Mouse (Mus musculus): ENCODE results near the gene Dhrs3.

Dhrs3 gene

GRCm38 (mm10) chr4:144892133-144892936 is at the start of gene Dhrs3:
Gene Dhrs3 (plus strand): TSS chr4:144892827.
- DNase-seq (ENCODE audit: low spot score) = peak; percentile 83

- no peak for DNase-seq (ENCODE audit: low spot score)
Observed at GRCm38 (mm10) chr4:144861756-144862505, 30.7 kb upstream of the Dhrs3 start.

DNA sequence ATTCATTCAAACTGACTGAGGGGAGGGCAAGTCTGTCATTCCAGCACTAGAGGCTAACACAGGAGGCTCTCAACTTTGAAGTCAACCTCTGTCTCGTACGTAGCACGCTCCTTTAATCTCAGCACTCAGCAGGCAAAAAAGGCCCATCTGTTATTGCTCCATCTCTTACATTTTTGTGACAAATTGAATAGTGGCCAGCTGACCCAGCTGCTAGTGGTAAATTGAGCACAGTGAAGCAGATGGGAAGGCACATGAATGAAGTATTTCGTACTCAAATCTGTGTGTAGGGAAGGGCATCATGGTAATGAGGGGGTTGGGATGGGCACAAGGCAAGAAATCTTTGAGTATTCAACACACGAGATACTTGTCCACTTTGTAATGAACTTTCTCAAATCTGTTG is 24.7 kb upstream of the Dhrs3 start:
- DNase-seq (ENCODE audit: low spot score) = no peak

DNA sequence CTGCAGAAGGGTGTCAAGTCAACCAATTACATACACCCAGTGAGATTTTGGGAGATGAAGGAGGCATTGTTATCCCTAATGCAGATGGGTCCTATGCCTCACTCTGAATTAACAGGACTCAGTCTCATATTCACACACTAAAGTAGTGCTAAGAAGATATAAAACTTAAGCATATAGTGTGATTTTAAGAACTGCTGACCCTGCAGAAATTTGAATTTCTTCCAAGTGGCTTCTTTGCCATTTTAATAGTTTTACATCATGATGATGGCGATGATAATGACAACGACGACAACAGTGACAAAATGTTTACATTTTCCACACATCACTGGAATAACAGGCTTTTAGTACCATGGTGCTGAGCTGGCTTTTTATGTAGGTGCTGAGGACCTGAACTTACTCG is 24.0 kb upstream of the Dhrs3 start:
- DNase-seq (ENCODE audit: low spot score) = no peak

GRCm38 (mm10) chr4:144872905-144873304 is 19.7 kb upstream of the Dhrs3 start:
- no peak for DNase-seq (ENCODE audit: low spot score)

DNA sequence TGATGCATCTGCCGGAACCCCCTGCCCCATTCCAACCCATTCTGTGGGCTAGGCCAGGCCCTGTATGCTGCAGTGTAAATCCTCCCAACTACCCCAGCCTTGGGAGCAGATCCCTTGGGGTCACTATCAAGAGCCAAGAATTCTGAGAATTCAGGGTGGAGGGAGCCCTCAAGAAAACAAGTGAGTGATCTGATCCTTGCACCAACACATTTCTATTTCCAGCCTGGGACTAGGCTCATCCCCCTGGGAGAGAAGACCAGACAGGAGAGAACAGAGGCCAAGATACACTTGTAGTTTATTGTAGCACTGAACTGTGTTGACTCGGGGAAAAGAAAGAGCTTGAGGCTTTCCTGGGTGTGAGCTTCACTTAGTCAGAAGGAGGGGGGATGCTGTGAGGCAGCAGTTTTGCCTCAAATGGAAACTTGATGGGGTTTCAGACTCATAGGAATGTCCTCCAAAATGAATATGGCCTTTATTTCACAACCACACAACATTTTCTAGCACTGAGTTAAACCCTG is 17.0 kb upstream of the Dhrs3 start:
- no peak for DNase-seq (ENCODE audit: low spot score)

GRCm38 (mm10) chr4:144879549-144879948 is 13.1 kb upstream of the Dhrs3 start:
- no peak for DNase-seq (ENCODE audit: low spot score)

DNA sequence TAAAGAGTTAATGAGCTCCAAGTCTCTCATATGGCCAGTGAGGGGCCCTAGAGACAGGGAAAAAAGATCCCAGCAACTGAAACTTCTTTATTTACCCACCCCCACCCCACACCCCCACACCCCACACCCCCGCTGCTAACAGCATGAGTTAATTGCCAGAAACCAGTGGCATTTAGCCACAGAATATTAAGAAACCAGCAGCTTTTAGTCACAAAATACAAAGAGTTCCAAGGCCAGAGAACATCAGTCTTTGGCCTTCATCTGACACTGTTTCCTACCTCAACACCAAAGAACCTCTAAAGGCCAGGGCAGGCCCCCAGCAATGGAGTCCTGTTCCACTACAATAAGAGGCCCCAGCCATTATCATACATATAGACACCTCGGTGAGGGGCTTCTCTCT is 11.3 kb upstream of the Dhrs3 start:
- no peak for DNase-seq (ENCODE audit: low spot score)

- DNase-seq (ENCODE audit: low spot score) = no peak
Observed at GRCm38 (mm10) chr4:144882881-144883331, 9.7 kb upstream of the Dhrs3 start.

- DNase-seq (ENCODE audit: low spot score) = peak; percentile 47
Observed at GRCm38 (mm10) chr4:144886460-144886859, 6.2 kb upstream of the Dhrs3 start.

DNA sequence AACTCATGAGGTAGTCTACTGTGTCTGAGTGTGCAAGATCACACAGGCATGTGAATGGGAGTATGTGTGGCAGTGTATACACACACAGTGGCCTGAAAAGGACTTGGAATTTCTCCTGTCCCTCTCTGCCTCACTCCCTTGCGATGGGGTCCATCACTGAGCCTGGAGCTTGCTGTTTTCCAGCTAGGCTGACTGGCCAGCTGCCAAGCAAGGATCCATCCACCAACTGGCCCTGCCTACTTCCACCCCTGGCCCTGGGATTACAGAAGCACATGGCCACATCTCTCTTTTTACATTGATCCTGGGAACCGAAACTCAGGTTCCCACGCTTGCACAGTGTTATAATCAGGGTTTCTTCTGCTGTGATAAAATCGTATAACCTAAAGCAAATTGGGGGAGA is 3.9 kb upstream of the Dhrs3 start:
- DNase-seq (ENCODE audit: low spot score) = peak; percentile 46

- no peak for DNase-seq (ENCODE audit: low spot score)
Observed at GRCm38 (mm10) chr4:144889505-144890301, 2.9 kb upstream of the Dhrs3 start.

GRCm38 (mm10) chr4:144890690-144891120 is 1.9 kb upstream of the Dhrs3 start:
- DNase-seq (ENCODE audit: low spot score) = peak; percentile 59

GRCm38 (mm10) chr4:144891121-144891711 is 1.4 kb upstream of the Dhrs3 start:
- no peak for DNase-seq (ENCODE audit: low spot score)

- no peak for DNase-seq (ENCODE audit: low spot score)
Observed at GRCm38 (mm10) chr4:144891743-144892132, 889 bp upstream of the Dhrs3 start.

DNA sequence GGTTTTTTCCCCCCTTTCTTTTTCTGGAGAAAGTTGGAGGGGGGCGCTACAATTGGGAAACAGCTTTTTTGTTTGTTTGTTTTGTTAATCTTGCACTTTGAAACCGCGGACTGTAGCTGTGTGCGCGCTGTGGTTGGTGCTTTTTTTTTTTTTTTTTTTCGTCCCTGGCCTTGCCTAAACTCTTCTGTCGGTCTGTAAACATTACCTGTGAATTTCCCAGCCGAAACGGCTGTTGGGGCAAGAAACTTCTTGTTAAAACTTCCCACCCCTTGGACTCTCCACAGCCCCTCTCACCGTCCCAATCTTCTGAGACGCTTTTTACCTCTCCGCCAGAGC is 278 bp downstream of the Dhrs3 start:
- no peak for DNase-seq (ENCODE audit: low spot score)

DNA sequence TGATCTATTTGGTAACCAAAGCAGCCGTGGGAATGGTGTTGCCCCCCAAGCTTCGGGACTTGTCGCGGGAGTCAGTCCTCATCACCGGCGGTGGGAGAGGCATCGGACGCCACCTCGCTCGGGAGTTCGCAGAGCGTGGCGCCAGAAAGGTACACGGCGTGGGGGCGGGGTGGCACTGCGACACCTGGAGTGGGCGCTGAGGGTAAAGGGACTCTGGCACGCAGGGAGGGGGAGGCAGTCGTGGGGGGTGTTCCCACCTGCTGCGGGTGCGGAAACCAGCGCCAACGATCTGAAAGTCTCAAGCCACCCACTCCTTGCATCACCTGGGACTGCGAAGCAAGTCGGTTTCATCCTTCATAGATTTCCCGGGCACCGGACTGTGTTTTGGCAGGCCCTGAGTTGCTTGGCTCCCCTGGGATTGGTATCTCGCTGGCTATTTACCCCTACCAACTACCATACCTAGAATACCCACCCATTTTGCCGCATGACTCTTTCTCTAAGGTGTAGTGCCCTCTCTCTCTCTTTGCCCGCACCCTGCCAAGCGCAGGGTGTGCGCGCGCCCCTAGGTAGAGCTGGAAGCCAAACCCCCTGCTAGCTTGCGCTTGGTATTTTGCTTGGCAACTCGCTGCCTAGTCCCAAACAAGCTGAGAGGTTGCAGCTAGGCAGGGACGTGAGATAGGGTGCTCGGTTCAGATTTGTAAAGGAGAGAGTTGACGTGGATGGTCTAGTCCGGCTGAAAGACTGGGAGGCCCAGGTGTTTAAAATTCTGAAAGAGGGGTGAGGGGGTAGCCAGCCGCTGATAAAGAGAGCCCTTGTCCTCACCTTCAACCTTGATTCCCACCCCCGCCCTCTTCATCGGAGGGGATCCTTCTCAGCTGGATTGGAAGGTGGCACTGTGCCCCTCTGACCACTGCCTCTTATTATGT is 1.2 kb downstream of the Dhrs3 start:
- peak; percentile 67 for DNase-seq (ENCODE audit: low spot score)

GRCm38 (mm10) chr4:144894487-144895210 is 2.0 kb downstream of the Dhrs3 start:
- DNase-seq (ENCODE audit: low spot score) = no peak

- no peak for DNase-seq (ENCODE audit: low spot score)
Observed at GRCm38 (mm10) chr4:144895211-144895590, 2.6 kb downstream of the Dhrs3 start.

- DNase-seq (ENCODE audit: low spot score) = peak; percentile 79
Observed at GRCm38 (mm10) chr4:144896321-144896720, 3.7 kb downstream of the Dhrs3 start.
